Mouse (Mus musculus): ENCODE data around the gene Clstn1. TPM values are rescaled to one million over a fixed set of nuclear protein-coding genes. Genes with fewer than 3 reads are reported as not detected.

Clstn1 gene
- polyA plus RNA-seq, 1 experiment = 53.6 TPM

DNA sequence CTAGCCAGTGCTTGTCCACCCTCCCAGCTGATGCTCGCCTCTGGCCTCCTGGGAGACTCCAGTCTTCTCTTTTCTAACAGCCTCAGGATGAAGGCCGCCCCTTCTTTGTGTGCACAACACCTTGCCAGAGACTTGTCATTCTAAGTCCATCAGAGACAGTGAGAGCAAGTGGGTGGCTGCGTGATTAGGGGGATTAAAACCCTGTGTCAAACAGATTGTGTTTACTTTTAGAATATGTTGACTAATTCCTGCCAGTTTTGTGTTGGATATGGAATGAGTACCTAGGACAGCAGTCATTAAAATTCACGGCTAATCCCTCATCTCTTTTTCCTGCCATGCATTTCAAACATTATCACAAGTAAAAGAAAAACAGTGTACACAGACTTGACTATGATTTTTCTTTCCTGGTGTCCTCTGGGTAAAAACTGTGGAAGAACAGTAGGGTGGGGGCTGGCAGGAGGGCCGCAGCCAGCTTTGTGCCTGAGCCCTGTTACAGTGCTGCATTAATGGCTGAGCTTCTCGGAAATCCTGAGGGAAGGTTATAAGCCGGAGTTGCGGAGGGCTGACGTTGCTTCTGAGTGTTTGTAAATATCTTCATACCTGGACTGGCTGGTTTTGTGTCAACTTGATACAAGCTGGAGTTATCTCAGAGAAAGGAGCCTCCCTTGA lies 8.8 kb downstream of the Clstn1 start:
- TF ChIP-seq POLR2A (IDR thresholded peaks at IDR 0.05; ENCODE audit: low read depth, low read length) = no peak
- no peak for TF ChIP-seq CTCF (IDR thresholded peaks at IDR 0.05; ENCODE audit: borderline replicate concordance, insufficient read depth, low read length)
- H3K4me3 ChIP-seq (ENCODE audit: insufficient read depth, low read length) = no peak overlapping the region
- no peaks in the 10 kb centered on the region for H3K4me1 ChIP-seq (ENCODE audit: control insufficient read depth, insufficient read depth, low read length)
- no peak overlapping the region for H3K27ac ChIP-seq (ENCODE audit: insufficient read depth, low read length)

DNA sequence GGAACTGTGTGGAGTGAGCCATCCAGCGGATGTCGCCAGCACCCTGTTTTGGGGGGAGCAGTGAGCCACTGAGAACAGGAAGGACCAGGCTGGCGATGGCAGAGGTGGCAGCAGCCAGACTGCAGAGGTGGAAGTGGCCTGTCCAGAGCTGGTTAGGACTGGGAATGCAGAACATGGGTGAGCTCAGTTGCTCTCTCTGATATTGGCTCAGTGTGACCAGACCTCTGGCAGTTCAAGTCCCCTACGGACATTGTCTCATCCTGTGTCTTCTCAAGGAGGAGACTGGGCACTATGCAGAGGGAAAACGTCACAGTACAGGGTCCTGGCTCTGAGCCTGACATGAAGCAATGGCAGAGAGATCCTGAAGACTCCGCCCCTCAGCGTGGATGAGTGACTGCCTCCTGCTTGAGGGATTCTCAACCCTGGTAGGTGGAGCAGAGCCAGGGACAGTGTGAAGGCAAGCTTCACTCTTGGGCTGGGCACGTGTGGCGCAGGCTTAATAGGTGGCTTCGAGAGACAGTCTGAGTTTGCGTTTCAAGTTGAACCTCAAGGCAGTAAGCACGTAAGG lies 11.5 kb downstream of the Clstn1 start:
- Histone ChIP-seq H3K4me1 (ENCODE audit: control insufficient read depth, insufficient read depth, low read length) (no peaks in the 10 kb centered on the region), H3K27ac (ENCODE audit: insufficient read depth, low read length) (no peak overlapping the region), H3K4me3 (ENCODE audit: insufficient read depth, low read length) (no peak overlapping the region)
- TF ChIP-seq POLR2A (IDR thresholded peaks at IDR 0.05; ENCODE audit: low read depth, low read length) (no peak), CTCF (IDR thresholded peaks at IDR 0.05; ENCODE audit: borderline replicate concordance, insufficient read depth, low read length) (no peak)

- Histone ChIP-seq H3K27ac (ENCODE audit: insufficient read depth, low read length) (no peak overlapping the region), H3K4me3 (ENCODE audit: insufficient read depth, low read length) (no peak overlapping the region), H3K4me1 (ENCODE audit: control insufficient read depth, insufficient read depth, low read length) (no peaks in the 10 kb centered on the region)
- TF ChIP-seq POLR2A (IDR thresholded peaks at IDR 0.05; ENCODE audit: low read depth, low read length) (no peak), CTCF (IDR thresholded peaks at IDR 0.05; ENCODE audit: borderline replicate concordance, insufficient read depth, low read length) (no peak)
These were observed 13.3 kb downstream of the Clstn1 start for GRCm38 (mm10) chr4:149599549-149599948.

DNA sequence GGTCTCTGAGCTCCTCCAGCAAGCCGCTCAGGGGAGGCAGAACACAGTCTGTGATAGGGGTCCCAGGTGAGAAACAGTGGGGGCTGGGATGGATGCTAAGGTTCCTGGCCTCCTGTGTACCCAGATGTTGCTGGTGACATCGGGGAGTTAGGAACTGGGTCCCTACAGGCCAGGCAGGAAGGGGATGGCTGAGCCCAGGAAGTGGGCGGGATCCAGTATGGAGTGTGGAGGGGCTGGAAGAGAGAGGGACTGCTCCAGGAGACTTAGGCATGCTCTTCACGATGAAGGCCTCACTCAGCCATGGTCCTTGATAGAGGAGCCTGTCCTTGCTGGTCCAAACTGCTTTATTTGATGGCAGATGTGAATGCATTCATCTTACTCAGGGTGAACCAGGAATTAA lies 13.9 kb downstream of the Clstn1 start:
- H3K27ac ChIP-seq (ENCODE audit: insufficient read depth, low read length) = no peak overlapping the region
- TF ChIP-seq POLR2A (IDR thresholded peaks at IDR 0.05; ENCODE audit: low read depth, low read length) (no peak), CTCF (IDR thresholded peaks at IDR 0.05; ENCODE audit: borderline replicate concordance, insufficient read depth, low read length) (no peak)
- no peaks in the 10 kb centered on the region for H3K4me1 ChIP-seq (ENCODE audit: control insufficient read depth, insufficient read depth, low read length)
- H3K4me3 ChIP-seq (ENCODE audit: insufficient read depth, low read length) = no peak overlapping the region

DNA sequence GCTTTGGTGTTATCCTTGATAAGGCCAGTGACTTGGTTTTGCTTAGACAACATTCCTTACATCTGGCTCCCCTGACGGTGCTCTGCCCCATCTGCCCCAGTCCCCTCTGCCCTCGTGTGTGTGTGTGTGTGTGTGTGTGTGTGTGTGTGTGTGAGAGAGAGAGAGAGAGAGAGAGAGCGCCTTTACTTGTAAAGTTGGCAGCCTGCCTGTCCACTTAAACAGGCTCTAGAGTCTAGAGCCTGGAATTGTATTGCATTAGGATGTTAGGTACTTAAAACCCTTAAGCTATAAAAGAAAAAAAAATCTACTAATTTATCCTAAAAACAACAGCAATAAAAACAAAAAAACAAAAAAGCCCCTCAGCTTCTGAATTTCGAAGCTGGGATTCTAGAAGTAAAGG lies 15.2 kb downstream of the Clstn1 start:
- no peak overlapping the region for H3K27ac ChIP-seq (ENCODE audit: insufficient read depth, low read length)
- no peak overlapping the region for H3K4me3 ChIP-seq (ENCODE audit: insufficient read depth, low read length)
- no peak for TF ChIP-seq CTCF (IDR thresholded peaks at IDR 0.05; ENCODE audit: borderline replicate concordance, insufficient read depth, low read length)
- no peak for TF ChIP-seq POLR2A (IDR thresholded peaks at IDR 0.05; ENCODE audit: low read depth, low read length)
- H3K4me1 ChIP-seq (ENCODE audit: control insufficient read depth, insufficient read depth, low read length) = no peaks in the 10 kb centered on the region

DNA sequence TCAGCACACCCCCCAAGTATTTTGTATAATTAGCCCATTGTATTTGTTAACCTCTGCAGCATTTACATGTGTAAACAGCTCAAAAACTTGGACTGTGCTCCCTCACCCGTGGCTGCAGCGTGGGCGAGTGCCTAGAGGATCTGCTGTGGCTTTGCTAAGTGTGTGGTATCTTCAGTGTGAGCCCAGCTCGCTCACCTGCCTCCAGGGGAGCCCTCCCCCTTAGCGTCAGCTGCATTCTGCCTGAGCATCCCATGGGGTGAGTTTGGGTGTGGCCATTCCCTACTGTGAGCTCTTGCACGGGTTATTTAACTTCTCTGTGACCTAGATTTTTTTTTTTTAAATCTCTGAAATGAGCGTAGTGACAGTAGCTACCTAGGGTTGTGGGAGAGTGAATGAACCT lies 16.0 kb downstream of the Clstn1 start:
- Histone ChIP-seq H3K4me3 (ENCODE audit: insufficient read depth, low read length) (no peak overlapping the region), H3K4me1 (ENCODE audit: control insufficient read depth, insufficient read depth, low read length) (no peaks in the 10 kb centered on the region), H3K27ac (ENCODE audit: insufficient read depth, low read length) (no peak overlapping the region)
- TF ChIP-seq CTCF (IDR thresholded peaks at IDR 0.05; ENCODE audit: borderline replicate concordance, insufficient read depth, low read length) (no peak), POLR2A (IDR thresholded peaks at IDR 0.05; ENCODE audit: low read depth, low read length) (no peak)

- H3K27ac ChIP-seq (ENCODE audit: insufficient read depth, low read length) = no peak overlapping the region
- H3K4me3 ChIP-seq (ENCODE audit: insufficient read depth, low read length) = no peak overlapping the region
- TF ChIP-seq POLR2A (IDR thresholded peaks at IDR 0.05; ENCODE audit: low read depth, low read length) = no peak
- TF ChIP-seq CTCF (IDR thresholded peaks at IDR 0.05; ENCODE audit: borderline replicate concordance, insufficient read depth, low read length) = no peak
- H3K4me1 ChIP-seq (ENCODE audit: control insufficient read depth, insufficient read depth, low read length) = no peaks in the 10 kb centered on the region
These were observed 17.6 kb downstream of the Clstn1 start for GRCm38 (mm10) chr4:149603860-149604259.

GRCm38 (mm10) chr4:149604518-149604917 lies 18.2 kb downstream of the Clstn1 start:
- TF ChIP-seq POLR2A (IDR thresholded peaks at IDR 0.05; ENCODE audit: low read depth, low read length) (no peak), CTCF (IDR thresholded peaks at IDR 0.05; ENCODE audit: borderline replicate concordance, insufficient read depth, low read length) (no peak)
- Histone ChIP-seq H3K27ac (ENCODE audit: insufficient read depth, low read length) (no peak overlapping the region), H3K4me1 (ENCODE audit: control insufficient read depth, insufficient read depth, low read length) (no peaks in the 10 kb centered on the region), H3K4me3 (ENCODE audit: insufficient read depth, low read length) (no peak overlapping the region)

DNA sequence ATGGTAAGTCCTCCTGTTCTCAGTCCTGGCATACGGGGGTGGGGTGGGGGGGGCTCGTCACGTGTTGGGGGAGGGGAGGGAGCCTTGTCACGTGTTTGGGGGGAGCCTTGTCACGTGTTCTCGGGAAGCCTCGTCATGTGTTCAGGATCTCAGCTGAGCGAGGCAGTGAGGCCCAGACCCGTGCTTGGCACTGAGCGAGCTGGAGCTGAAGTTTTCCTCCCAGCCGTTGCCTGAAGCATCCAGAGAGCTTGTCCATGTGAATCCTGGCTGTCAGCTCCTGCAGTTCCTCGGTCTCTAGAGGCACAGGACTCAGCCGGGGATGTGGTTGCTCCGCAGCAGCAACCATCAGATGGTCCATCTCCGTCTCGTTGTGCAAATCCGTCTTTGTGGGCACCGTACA lies 19.8 kb downstream of the Clstn1 start:
- Histone ChIP-seq H3K4me1 (ENCODE audit: control insufficient read depth, insufficient read depth, low read length) (no peaks in the 10 kb centered on the region), H3K27ac (ENCODE audit: insufficient read depth, low read length) (no peak overlapping the region), H3K4me3 (ENCODE audit: insufficient read depth, low read length) (no peak overlapping the region)
- TF ChIP-seq CTCF (IDR thresholded peaks at IDR 0.05; ENCODE audit: borderline replicate concordance, insufficient read depth, low read length) = no peak
- no peak for TF ChIP-seq POLR2A (IDR thresholded peaks at IDR 0.05; ENCODE audit: low read depth, low read length)

DNA sequence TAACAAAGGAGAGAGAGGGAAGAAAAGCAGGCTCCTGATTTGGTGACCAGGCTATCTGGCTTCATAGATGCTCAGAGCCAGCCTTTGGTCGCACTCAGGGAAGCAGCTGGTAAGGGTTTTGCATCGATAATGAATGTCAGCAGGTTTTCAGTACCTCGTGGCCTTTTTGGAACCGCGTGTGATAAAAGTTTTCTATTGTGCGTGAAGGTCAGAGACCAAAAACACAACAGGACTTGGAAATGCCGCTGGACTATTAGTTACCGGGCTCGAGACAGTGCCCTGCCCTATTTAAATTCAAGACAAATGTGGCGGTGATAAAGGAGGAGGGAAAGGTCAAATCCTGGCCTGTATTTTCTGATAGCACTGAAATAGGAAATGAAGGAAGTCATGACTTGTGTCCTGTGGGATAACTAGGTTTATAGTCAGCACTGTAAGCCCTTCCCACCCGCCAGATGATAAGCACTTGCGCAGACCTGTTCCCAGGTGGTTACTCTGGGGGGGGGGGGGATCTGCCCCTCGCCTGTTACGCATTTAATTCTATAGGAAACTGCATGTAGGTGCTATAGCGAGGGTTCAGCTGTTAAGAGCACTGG lies 20.6 kb downstream of the Clstn1 start:
- TF ChIP-seq POLR2A (IDR thresholded peaks at IDR 0.05; ENCODE audit: low read depth, low read length) (no peak), CTCF (IDR thresholded peaks at IDR 0.05; ENCODE audit: borderline replicate concordance, insufficient read depth, low read length) (no peak)
- Histone ChIP-seq H3K4me3 (ENCODE audit: insufficient read depth, low read length) (no peak overlapping the region), H3K27ac (ENCODE audit: insufficient read depth, low read length) (no peak overlapping the region), H3K4me1 (ENCODE audit: control insufficient read depth, insufficient read depth, low read length) (no peaks in the 10 kb centered on the region)

Data from embryonic fibroblast, embryonic 13.5 days (primary cell).